Mouse (Mus musculus) liver, adult (tissue): ENCODE measurements around the gene Hoxc5.

ENCODE experiments used
- GATA4 ChIP-seq: IDR thresholded peaks from 2 replicates; pipeline ENCODE4 v1.6.1; 2014; ENCODE audit warnings: mild to moderate bottlenecking, low read length; ENCODE audit not compliant: insufficient replicate concordance

The Hoxc5 gene

DNA sequence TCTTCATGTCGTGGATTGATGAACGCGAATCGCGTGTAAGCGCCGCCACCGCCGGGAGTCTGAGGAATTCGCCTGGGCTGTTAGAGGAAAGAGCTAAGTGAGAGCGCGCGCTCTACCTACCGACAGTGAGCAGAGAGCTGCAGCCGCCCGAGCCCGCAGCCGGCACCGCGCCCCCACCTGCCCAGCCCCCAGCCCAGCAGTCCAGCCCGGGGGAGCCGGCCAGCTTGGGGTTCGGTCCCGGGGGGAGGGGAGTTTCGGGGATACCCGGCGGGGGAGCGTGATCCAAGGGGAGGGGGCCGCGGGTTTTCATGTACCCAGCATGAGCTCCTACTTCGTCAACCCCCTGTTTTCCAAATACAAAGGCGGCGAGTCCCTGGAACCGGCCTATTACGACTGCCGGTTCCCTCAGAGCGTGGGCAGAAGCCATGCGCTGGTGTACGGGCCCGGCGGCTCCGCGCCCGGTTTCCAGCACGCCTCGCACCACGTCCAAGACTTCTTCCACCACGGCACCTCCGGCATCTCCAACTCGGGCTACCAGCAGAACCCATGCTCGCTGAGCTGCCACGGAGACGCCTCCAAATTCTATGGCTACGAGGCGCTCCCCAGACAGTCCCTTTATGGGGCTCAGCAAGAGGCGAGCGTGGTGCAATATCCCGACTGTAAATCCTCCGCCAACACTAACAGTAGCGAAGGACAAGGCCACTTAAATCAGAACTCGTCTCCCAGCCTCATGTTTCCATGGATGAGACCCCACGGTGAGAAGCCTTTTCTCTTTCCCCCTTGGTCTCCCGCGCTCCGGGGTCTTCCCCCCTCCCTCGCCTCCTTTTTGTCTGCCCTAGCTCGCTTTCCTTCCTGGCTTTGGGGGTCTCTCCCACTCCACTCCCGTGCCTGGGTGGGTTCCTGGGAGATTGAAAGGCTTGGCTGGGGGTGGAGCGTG lies 23.5 kb downstream of the Hoxc5 start, which contains the start of gene Hoxc8:
Gene Hoxc8 (plus strand): TSS at position 147 of the 937 bp plus-strand sequence.
- TF ChIP-seq GATA4, result no peak

- no peak for TF ChIP-seq GATA4
Observed at GRCm38 (mm10) chr15:102991782-102992181, 24.5 kb downstream of the Hoxc5 start.

DNA sequence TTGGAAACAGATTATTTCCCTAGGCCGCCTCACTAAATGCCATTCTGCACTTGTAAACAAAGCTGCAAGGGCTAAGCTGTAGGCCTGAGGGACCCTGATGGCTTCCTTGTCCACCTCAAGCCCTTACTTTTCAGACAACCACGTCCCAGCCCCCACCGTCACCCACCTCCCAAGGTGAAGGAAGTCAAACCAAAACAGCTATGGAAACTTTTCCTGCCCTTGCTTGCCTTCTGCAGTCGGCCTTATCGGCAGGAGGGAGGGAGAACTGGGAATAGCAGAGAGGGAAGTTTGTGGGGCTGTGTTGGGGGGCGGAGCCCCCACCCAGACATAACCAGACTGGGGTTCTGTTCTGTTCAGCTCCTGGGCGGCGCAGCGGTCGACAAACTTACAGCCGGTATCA lies 25.0 kb downstream of the Hoxc5 start:
- no peak for TF ChIP-seq GATA4

DNA sequence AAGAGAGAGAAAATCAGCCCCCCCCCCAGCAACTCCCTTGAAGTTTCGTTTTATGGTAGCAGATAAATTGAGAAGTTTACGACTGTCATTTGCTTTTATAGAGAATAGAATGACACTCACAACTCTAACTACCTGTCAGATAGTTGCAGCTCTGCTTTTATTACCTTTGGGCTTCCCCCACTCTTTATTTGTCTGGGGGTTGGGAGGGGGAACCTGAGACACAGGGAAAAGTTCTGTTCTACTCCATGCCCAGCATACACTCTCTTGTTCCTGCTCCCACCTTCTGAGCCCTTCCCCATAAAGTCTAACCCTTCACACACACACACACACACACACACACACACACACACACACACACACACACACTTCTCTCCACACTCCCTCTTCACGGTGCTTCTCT lies 25.6 kb downstream of the Hoxc5 start:
- TF ChIP-seq GATA4, result no peak

DNA sequence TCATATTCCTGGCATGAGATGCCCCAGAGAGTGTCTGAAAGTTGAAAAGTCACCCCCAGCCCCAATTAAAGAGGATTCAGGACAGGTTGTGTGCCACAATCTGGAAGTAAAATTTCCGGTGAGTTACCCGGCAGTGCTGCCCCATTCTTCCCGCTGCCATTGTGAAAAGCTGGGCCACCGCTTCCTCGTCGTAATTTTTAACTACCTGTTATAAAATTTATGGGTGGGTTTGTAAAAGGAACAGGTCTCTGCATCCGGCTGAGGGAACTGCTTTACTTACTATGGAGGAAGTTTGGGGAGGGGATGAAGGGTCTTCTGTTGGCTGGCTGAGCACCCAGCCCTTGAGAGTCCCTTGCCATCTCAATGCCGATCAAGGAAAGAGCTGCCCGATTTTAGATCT lies 29.3 kb downstream of the Hoxc5 start:
- no peak for TF ChIP-seq GATA4

DNA sequence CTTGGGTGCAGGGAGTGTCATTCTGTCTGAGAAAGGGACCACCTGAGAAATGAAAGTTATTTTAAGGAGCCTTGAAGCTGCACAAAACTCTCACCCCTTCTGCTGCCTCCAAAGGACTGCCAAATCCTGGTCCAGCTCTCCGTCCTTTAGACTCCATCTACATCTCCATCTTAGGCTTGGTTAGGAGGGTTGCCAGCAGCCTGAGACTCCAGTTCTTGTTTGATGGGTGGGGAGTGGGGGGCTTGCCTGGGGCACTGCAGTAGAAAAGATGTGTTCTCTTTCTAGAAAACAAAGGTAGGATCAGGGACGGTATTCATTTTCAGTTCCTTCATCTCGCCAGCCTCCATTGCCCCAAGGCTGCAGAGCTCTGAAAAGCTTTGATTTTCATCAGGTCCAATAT lies 30.2 kb downstream of the Hoxc5 start:
- no peak for TF ChIP-seq GATA4

DNA sequence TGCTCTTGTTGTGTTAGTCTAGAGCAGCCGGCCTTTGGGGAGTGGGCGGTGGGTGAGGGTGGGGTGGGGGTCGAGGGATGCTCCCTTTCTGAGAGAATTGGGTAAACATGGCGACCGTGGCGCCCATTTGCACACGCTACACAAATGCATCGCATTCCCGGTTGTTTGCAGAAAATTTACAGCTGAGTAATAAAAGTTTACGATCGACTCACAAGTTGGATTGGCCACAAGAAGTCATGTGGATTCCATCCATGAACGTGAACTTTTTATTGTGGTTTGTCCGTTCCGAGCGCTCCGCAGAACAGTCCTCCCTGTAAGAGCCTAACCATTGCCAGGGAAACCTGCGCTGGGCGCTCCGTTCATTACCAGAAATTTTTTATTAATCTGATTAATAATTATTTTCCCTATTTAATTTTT lies 30.7 kb downstream of the Hoxc5 start, which contains the start of gene Hoxc6:
Gene Hoxc6 (plus strand): TSS at position 319 of the 417 bp plus-strand sequence.
- no peak for TF ChIP-seq GATA4

- no peak for TF ChIP-seq GATA4
Observed at GRCm38 (mm10) chr15:102998608-102999182, 31.5 kb downstream of the Hoxc5 start.

DNA sequence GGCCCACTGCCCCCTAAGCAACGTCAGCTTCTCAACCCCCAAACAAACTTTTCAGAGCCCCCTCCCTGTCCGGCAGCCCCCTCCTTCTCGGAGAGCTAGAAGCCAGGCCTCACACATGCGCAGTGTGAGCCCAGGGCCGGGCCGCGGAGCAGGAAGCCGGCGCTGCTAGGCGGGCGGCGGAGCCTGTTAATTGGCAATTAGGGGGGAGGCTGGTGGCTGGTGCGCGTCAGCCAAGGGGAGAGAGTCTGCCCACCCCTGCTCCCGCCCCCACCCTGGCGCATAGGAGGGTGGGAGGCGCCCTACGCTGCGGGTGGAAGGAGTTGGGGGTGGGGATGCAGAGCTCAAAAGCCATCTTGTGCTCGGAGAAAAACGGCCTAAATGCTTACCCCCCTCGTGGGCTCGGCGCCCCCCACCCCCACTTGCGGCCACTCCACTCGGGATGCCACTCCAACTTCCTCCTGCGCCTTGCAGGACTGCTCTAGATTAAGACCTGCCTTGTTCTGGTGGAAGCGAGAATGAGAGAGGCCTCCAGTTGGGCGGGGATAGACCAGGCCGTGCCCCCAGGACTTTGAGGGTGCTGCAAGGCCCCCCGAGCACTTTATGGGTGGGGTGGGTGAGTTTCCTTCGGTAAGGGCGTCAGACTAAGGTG lies 32.1 kb downstream of the Hoxc5 start:
- TF ChIP-seq GATA4, result no peak

DNA sequence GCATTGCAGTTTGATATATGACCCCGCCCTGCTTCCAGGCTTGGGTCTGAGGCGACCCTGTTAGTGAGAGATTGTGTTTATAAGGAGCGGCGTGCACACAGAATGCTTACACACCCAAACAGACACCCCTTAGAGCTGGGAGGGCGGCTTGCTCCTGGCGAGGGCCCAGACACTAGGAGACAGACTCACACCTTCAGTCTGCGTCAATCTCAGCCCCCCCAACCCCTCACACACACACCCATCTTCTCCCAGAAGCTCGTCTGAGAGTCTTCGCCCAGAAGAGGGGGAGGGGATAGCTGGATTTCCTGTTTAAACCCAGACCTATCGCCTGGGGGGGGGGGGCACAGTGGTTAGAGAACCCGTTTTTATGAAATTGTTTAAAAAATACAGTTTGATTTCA lies 32.7 kb downstream of the Hoxc5 start:
- TF ChIP-seq GATA4, result no peak

- TF ChIP-seq GATA4, result no peak
Observed at GRCm38 (mm10) chr15:103000501-103000901, 33.3 kb downstream of the Hoxc5 start.

DNA sequence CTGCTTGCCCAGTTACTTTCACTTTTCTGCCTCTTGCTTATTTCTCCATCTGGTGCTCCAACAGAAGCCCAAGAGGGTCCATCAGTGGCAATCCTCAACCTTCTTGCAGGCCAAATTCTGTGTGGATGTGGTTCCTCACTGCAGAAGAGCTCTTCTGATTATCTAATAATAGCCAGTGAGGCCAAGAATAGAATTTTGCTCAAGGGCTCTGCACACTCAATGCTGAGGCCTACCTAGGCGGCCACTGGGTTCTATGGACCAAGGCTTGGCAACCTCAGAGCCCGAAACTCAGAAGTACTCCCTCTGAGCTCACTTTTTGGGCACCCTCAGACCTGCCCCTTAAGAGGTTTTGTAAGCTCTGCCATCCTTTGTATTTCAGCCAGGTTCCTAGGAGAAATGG lies 34.1 kb downstream of the Hoxc5 start:
- no peak for TF ChIP-seq GATA4

- no peak for TF ChIP-seq GATA4
Observed at GRCm38 (mm10) chr15:103002156-103002555, 34.9 kb downstream of the Hoxc5 start.

DNA sequence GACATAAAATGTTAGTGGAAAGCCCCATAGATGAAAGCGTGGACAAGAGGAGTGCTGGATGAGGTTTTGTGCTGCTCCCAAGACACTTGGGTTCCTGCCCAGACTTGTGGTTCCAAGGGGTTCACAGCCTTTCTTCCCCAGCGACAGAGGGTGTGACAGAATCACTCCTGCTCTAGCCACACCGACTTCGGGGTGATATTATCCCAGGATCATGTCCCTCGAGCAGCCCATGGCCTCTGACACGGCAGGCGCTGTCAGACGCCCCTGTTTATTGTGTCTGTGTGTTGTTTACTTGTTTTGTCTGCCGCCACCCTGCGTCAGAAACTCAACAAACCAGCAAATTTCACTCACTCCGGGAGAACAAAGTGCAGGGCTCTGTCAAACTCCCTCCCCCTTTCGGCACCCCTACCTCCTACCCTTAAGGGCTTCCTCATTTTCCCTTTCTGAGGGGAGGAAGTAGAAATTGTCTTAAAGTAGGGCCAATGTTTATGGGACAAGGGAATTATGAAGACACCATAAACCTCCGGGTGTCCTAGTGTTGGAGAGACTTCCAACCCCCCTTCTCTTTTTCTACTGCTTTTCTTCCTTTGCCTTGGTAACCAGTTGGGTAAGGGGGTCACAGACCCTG lies 35.7 kb downstream of the Hoxc5 start:
- no peak for TF ChIP-seq GATA4

GRCm38 (mm10) chr15:103005308-103005707 lies 38.1 kb downstream of the Hoxc5 start:
- TF ChIP-seq GATA4, result no peak
